Mouse (Mus musculus): ENCODE data around the gene Nol9. TPM values are rescaled to one million over a fixed set of nuclear protein-coding genes. Genes with fewer than 3 reads are reported as not detected.
A peak's percentile ranks its signal among the peaks of the same experiment; 100 is the strongest.
"Not testable (repeated sequence)": the region's sequence is repeated elsewhere in the genome, so short reads cannot be mapped to it uniquely, and the experiment has no call there.

Nol9 gene
- polyA plus RNA-seq, 1 experiment: 18.2 TPM

DNA sequence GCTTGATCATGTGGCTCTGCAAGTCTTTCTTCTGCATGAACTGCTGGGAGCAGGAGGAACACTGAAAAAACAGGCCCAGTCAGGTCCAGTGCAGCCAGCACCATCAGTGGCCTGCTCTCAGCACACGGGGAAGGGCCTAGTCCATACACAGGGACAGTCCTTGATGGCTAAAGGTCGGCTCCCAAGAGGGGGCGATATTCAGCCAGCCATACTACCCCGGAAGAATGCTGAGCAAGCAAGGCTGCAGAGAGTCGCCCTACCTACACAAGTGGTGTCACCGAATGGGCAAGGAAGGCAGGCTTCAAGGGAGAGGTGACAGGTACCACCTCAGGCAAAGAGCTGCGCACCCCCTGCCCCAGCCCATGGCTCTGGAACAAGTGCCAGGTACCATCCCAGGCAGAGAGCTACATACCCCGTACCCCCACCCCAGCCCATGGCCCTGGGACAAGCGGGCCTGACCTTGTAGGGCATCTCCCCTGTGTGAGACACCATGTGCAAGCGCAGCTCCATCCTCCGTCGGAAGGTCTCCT, 17.5 kb upstream of the Nol9 start:
- no peak for DNase-seq
- Histone ChIP-seq H3K4me1 (ENCODE audit: control insufficient read depth, insufficient read depth, low read length) (peaks cover 9% of the 10 kb centered on the region), H3K4me3 (replicated peaks; ENCODE audit: extremely low read depth, low read depth, low read length) (no peak overlapping the region)
- TF ChIP-seq POLR2A (IDR thresholded peaks at IDR 0.05; ENCODE audit: borderline replicate concordance, extremely low read depth, low read depth, low read length) (no peak), CTCF (IDR thresholded peaks at IDR 0.05; ENCODE audit: insufficient read depth, low read length) (peak; percentile 11; the same call in 1 of the 2 replicates)
- WGBS: 80% methylated on average over 12 of the region's 12 CpGs

DNA sequence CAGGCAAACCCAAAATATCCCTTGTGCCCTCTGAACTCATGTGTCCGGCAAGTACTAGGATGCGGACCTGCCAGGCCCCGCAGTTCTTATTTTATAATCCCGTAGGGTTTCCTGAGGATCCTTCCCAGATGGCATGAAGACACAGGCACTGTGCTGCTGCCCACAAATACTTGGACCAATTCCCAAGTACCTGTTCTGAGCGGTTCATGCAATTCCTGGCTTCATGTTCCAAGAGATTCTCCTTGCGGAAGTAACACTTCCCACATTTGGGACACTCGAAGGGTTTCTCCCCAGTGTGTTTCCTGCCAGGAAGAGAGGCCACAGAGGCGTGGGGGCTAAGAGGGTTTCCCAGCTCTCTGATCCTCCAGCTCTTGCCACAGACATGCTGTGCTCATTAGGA, 16.6 kb upstream of the Nol9 start:
- DNase-seq: no peak
- Histone ChIP-seq H3K4me3 (replicated peaks; ENCODE audit: extremely low read depth, low read depth, low read length) (no peak overlapping the region), H3K4me1 (ENCODE audit: control insufficient read depth, insufficient read depth, low read length) (peaks cover 13% of the 10 kb centered on the region)
- WGBS: 49% methylated on average over 8 of the region's 8 CpGs
- TF ChIP-seq POLR2A (IDR thresholded peaks at IDR 0.05; ENCODE audit: borderline replicate concordance, extremely low read depth, low read depth, low read length) (no peak), CTCF (IDR thresholded peaks at IDR 0.05; ENCODE audit: insufficient read depth, low read length) (no peak)

DNA sequence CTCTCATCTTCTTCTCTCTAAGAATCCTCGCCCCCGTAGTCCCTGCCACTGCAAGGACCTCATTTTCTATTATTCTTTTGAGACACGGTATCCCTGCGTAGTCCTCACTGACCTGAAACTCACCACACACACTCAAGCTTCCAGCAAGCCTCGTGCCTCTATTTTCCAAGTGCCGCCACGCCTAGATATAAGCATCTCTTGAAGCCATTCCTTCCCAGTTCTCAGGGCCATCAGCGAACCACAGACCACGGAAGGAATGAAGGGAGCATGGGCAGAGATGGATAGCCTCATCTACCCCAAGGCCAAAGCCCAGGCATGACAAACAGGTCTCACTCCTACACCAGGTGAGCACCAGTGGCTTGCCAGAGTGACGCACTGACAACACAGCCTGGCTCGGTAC, 14.6 kb upstream of the Nol9 start:
- Histone ChIP-seq H3K4me1 (ENCODE audit: control insufficient read depth, insufficient read depth, low read length) (peaks cover 16% of the 10 kb centered on the region), H3K4me3 (replicated peaks; ENCODE audit: extremely low read depth, low read depth, low read length) (no peak overlapping the region)
- DNase-seq: no peak
- TF ChIP-seq POLR2A (IDR thresholded peaks at IDR 0.05; ENCODE audit: borderline replicate concordance, extremely low read depth, low read depth, low read length): no peak
- TF ChIP-seq CTCF (IDR thresholded peaks at IDR 0.05; ENCODE audit: insufficient read depth, low read length): no peak
- WGBS: 80% methylated on average over 11 of the region's 11 CpGs

DNA sequence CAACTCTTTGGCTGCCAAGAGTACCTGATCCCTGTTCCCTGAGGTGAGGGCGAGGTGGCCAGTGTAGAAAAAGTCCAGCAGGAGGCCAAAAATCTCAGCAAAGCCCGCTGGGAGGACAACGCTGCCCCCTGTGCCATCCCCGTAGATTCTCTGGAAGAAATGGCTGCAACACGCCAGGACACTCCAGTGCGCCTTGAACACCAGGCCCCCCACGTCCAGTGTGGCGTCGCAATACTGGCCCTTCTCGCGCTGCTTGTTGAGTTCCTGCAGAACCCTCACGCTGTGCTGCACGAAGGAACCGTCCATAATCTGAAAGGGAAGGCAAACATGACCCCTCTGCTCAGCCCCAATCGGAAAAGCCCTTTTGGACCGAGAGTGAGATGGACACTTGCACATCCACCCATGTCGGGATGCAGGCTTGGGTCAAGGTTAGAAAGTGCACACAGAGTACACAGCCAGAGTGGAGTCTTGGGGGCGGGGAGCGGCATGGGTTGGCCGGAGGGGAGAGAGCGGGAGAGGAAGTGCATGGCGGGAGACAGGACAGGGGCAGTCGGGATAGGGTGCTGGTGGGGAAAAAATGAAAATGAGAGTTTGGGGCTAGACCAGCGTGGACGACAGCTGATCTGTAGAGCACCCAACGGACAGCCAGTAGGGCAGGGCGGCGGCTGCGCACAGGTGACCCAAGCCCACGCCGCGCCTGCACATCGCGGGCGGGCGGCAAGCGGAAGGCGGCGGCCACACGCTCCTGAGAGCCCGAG, 12.2 kb upstream of the Nol9 start:
- Histone ChIP-seq H3K4me3 (replicated peaks; ENCODE audit: extremely low read depth, low read depth, low read length) (peak overlapping the region; percentile 75), H3K4me1 (ENCODE audit: control insufficient read depth, insufficient read depth, low read length) (peaks cover 16% of the 10 kb centered on the region)
- 3% methylated on average over 41 of the region's 41 CpGs for WGBS
- TF ChIP-seq POLR2A (IDR thresholded peaks at IDR 0.05; ENCODE audit: borderline replicate concordance, extremely low read depth, low read depth, low read length): no peak
- DNase-seq: peak; percentile 34

DNA sequence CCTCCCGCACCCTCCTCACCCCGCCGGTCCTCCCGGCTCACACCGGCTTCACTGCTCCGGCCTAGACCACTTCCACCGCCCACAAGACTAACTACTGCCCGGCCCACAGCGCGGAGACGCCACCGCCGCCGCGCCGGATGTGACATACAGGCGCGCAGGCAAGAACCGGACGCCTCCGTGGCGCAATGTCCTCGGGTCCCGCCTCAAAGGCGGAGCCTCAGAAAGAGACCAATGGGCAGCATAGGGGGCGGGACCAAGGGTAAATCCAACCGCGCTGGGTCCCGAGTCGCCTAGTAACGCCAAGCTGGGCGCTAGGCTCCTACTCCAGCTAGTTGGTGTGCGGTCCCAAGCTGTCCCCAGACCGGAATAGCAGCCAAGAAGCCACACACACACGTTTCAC, 11.6 kb upstream of the Nol9 start, which contains the start of gene Zbtb48:
Gene Zbtb48 (minus strand): TSS at position 148 of the 400 bp plus-strand sequence.
- Histone ChIP-seq H3K4me3 (replicated peaks; ENCODE audit: extremely low read depth, low read depth, low read length) (peak within 1 kb of the TSS; percentile 75), H3K4me1 (ENCODE audit: control insufficient read depth, insufficient read depth, low read length) (peaks cover 16% of the 10 kb centered on the region)
- TF ChIP-seq CTCF (IDR thresholded peaks at IDR 0.05; ENCODE audit: insufficient read depth, low read length) (no peak), POLR2A (IDR thresholded peaks at IDR 0.05; ENCODE audit: borderline replicate concordance, extremely low read depth, low read depth, low read length) (peak; percentile 83)
- 0% methylated on average over 35 of the region's 35 CpGs for WGBS
- peak; percentile 96 for DNase-seq

DNA sequence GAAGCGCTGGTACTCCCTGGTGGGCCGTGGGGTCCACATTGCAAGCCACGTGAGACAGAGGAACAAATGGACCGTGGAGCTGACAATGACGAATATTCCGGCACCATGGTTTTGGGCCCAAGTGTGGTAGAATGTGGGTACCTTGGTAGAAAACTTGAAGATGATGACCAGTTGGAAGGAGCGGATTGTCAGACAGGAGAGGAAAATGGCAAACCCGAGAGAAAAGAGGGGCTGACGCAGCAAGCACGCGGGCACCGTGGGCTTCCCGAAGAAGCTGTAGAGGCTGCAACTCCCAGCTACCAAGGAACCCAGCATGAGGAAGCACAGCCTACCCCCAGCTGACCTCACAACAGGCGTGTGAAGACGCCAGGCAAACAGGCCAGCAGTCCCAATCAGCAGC, 10.7 kb upstream of the Nol9 start:
- WGBS: 64% methylated on average over 15 of the region's 15 CpGs

DNA sequence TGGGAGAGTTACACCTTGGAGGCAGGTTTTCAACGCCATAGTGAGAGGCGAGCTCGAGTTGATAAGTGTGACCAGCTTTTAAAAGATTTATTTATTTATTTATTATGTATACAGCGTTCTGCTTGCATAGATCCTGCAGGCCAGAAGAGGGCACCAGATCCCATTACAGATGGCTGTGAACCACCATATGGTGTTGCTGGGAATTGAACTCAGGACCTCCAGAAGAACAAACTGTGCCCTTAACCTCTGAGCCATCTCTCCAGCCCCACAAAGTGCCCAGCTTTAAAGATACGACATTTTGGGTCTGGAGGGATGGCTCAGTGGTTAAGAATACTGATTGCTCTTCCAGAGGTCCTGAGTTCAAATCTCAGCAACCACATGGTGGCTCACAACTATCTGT, 10.0 kb upstream of the Nol9 start:
- WGBS: 47% methylated on average over 5 of the region's 5 CpGs
- Histone ChIP-seq H3K4me1 (ENCODE audit: control insufficient read depth, insufficient read depth, low read length) (peaks cover 16% of the 10 kb centered on the region), H3K4me3 (replicated peaks; ENCODE audit: extremely low read depth, low read depth, low read length) (no peak overlapping the region)
- TF ChIP-seq CTCF (IDR thresholded peaks at IDR 0.05; ENCODE audit: insufficient read depth, low read length) (peak; percentile 21; the same call in 1 of the 2 replicates), POLR2A (IDR thresholded peaks at IDR 0.05; ENCODE audit: borderline replicate concordance, extremely low read depth, low read depth, low read length) (no peak)
- no peak for DNase-seq

More for the DNA sequence above, 10.7 kb upstream of the Nol9 start:
- H3K4me1 ChIP-seq (ENCODE audit: control insufficient read depth, insufficient read depth, low read length): peaks cover 16% of the 10 kb centered on the region
- TF ChIP-seq POLR2A (IDR thresholded peaks at IDR 0.05; ENCODE audit: borderline replicate concordance, extremely low read depth, low read depth, low read length) (no peak), CTCF (IDR thresholded peaks at IDR 0.05; ENCODE audit: insufficient read depth, low read length) (no peak)
- H3K4me3 ChIP-seq (replicated peaks; ENCODE audit: extremely low read depth, low read depth, low read length): no peak overlapping the region
- no peak for DNase-seq

DNA sequence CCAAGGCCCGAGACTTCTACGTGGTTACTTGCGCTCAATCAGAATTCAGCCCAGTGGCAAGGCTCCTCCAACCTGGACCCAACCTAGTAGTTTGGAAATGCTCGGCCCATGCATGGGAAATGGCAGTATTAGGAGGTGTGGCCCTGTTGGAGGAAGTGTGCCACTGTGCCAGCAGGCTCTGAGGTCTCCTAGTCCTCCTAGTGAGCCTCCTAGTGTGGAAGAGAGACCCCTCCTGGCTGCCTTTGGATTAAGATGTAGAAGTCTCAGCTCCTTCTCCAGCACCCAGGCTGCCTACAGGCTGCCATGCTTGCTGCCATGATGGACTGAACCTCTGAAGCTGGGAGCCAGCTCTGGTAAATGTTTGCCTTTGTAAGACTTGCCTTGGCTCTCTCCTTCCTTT, 9.1 kb upstream of the Nol9 start:
- WGBS: 68% methylated on average over 4 of the region's 4 CpGs
- H3K4me3 ChIP-seq (replicated peaks; ENCODE audit: extremely low read depth, low read depth, low read length): no peak overlapping the region
- DNase-seq: no peak
- peaks cover 14% of the 10 kb centered on the region for H3K4me1 ChIP-seq (ENCODE audit: control insufficient read depth, insufficient read depth, low read length)
- TF ChIP-seq POLR2A (IDR thresholded peaks at IDR 0.05; ENCODE audit: borderline replicate concordance, extremely low read depth, low read depth, low read length) (no peak), CTCF (IDR thresholded peaks at IDR 0.05; ENCODE audit: insufficient read depth, low read length) (peak; percentile 21; the same call in 1 of the 2 replicates)

DNA sequence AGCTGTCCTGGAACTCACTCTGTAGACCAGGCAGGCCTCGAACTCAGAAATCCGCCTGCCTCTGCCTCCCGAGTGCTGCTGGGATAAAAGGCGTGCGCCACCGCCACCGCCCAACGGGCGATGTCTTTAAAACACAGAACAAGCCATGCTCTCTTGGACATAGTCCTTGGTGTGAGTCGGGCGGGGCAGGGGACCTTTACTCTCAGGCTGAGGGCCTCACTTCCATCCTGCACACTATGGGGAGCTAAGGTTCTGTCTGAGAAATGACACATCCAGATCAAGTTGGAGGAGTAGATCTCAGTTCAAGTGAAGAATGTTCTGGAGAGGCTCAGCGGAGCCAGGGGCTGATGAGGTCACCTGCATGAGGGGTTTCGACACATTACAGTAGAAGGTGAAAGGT, 6.2 kb upstream of the Nol9 start:
- no peak for DNase-seq
- Histone ChIP-seq H3K4me1 (ENCODE audit: control insufficient read depth, insufficient read depth, low read length) (peaks cover 2% of the 10 kb centered on the region; the same call in 1 of the 2 replicates), H3K4me3 (replicated peaks; ENCODE audit: extremely low read depth, low read depth, low read length) (no peak overlapping the region)
- WGBS: 90% methylated on average over 13 of the region's 13 CpGs
- TF ChIP-seq POLR2A (IDR thresholded peaks at IDR 0.05; ENCODE audit: borderline replicate concordance, extremely low read depth, low read depth, low read length) (no peak), CTCF (IDR thresholded peaks at IDR 0.05; ENCODE audit: insufficient read depth, low read length) (no peak)

DNA sequence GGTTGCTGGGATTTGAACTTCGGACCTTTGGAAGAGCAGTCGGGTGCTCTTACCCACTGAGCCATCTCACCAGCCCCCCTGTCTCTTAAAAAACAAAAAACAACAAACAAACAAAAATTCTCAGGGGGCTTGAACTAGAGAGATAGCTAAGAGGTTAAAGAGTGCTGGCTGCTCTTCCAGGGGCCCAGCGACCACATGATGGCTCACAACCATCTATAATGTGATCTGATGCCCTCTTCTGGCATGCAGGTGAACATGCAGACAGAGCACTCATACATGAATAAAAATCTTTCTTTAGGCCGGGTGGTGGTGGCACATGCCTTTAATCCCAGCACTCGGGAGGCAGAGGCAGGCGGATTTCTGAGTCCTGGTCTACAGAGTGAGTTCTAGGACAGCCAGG, 2.7 kb upstream of the Nol9 start:
- 0 out of 2 replicates have a peak, but pooled peaks have one; percentile 11 for TF ChIP-seq CTCF (IDR thresholded peaks at IDR 0.05; ENCODE audit: insufficient read depth, low read length)
- not testable (repeated sequence) for H3K4me3 ChIP-seq (replicated peaks; ENCODE audit: extremely low read depth, low read depth, low read length); DNase-seq; H3K4me1 ChIP-seq (ENCODE audit: control insufficient read depth, insufficient read depth, low read length)
- 90% methylated on average over 6 of the region's 6 CpGs for WGBS
